22 mouse cellular contexts compared by ENCODE assay signal in genomic region chr13:81424002-81424401, GRCm38 (mm10).
"Had no signal": no experiment of that assay in that cellular context is flagged by ENCODE, and none has a peak within 500 bp of the region (broad histone marks: within the 10 kb centered on the region; RNA-seq: fewer than 3 reads in every experiment).

No protein-coding gene starts in this region.

- DNase-seq: kidney, adult 11 months; kidney, adult 9 months; kidney, postnatal 14 days; kidney, postnatal 4 days; left cerebral cortex, postnatal 4 days; liver, postnatal 0 days; lung, postnatal 10 days; lung, postnatal 36 days; retina, postnatal 1 day; thymus, adult 18-20 months; thymus, postnatal 25 days had no signal

- H3K27ac ChIP-seq: limb, embryonic 12.5 days; limb, embryonic 15.5 days; liver, embryonic 14.5 days; lung, embryonic 15.5 days; midbrain, embryonic 10.5 days; midbrain, embryonic 13.5 days; neural tube, embryonic 13.5 days had no signal

- H3K4me3 ChIP-seq: limb, embryonic 12.5 days; limb, embryonic 15.5 days; lung, embryonic 15.5 days; megakaryocyte, embryonic 14.5 days; midbrain, embryonic 10.5 days; midbrain, embryonic 13.5 days; myocyte; neural tube, embryonic 13.5 days had no signal

- H3K9ac ChIP-seq: limb, embryonic 12.5 days; limb, embryonic 15.5 days; liver, embryonic 14.5 days; liver, postnatal 0 days; lung, embryonic 15.5 days; midbrain, embryonic 13.5 days; neural tube, embryonic 13.5 days had no signal

- H3K27me3 ChIP-seq: limb, embryonic 12.5 days; limb, embryonic 15.5 days; lung, embryonic 15.5 days; megakaryocyte, embryonic 14.5 days; midbrain, embryonic 13.5 days; neural tube, embryonic 13.5 days had no signal

- H3K4me2 ChIP-seq: limb, embryonic 12.5 days; limb, embryonic 15.5 days; liver, embryonic 11.5 days; lung, embryonic 15.5 days; midbrain, embryonic 13.5 days; neural tube, embryonic 13.5 days had no signal

- ATAC-seq: liver, postnatal 0 days; midbrain, embryonic 13.5 days; midbrain, embryonic 16.5 days had no signal

- H3K9me3 ChIP-seq: limb, embryonic 12.5 days; limb, embryonic 15.5 days; lung, embryonic 15.5 days; megakaryocyte, embryonic 14.5 days; midbrain, embryonic 10.5 days; midbrain, embryonic 13.5 days; neural tube, embryonic 13.5 days had no signal

- H3K36me3 ChIP-seq: limb, embryonic 12.5 days; limb, embryonic 15.5 days; lung, embryonic 15.5 days had no signal

- H3K4me1 ChIP-seq: limb, embryonic 15.5 days; lung, embryonic 15.5 days; megakaryocyte, embryonic 14.5 days; midbrain, embryonic 10.5 days; midbrain, embryonic 13.5 days; neural tube, embryonic 13.5 days had no signal
